In the genomic region with DNA sequence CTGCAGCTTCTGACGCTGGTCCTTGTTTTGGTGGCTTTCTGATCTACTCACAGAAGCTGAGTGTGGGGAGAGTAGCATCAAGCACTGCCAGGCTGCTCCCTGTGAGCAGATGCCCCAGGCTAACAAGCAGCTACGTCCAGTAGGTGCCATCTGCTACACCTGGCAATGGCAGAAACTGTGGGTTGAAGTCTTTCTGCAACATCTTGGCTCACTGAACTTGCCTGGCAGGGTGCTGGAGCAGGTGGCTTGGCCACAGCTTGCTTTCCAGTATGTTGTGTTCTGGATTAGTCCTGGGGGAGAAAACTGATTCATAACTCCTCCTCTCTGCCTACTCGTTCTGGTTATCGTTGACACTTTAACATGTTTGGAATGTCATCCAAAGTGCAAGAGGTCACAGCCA, we compare ENCODE assay signal across 13 mouse cellular contexts.
DNase-seq lines count a peak whose midpoint lies in the region; ATAC-seq lines count a peak whose summit lies in the region.
"Had no signal": no experiment of that assay in that cellular context is flagged by ENCODE, and none has a peak within 500 bp of the region (broad histone marks: within the 10 kb centered on the region; RNA-seq: fewer than 3 reads in every experiment).

No protein-coding gene starts in this region.

- peak; percentile 21 for DNase-seq in adrenal gland, postnatal 25 days
- DNase-seq in adrenal gland, postnatal 36 days: no peak
- DNase-seq in Muller cell, postnatal 12 days (ENCODE audit: inconsistent ontology term): peak; percentile 58
- DNase-seq in cerebellum, postnatal 14 days: peak; percentile 92 to 96
- peak; percentile 44 to 55 for DNase-seq in layer of hippocampus, postnatal 25 days (ENCODE audit: extremely low spot score in 1 of 2, low spot score in 1 of 2)
- no peak for DNase-seq in testis, postnatal 14 days (ENCODE audit: low spot score)
- no peak for DNase-seq in lung, postnatal 36 days
- DNase-seq: heart, adult 18-20 months had no signal

- no peak overlapping the region for H3K27ac ChIP-seq in kidney, embryonic 14.5 days (ENCODE audit: low read depth, low read length)
- H3K27ac ChIP-seq: left cerebral cortex, adult 2 months; liver, embryonic 15.5 days; midbrain, embryonic 12.5 days had no signal

- H3K4me2 ChIP-seq in kidney, embryonic 14.5 days (replicated peaks; ENCODE audit: low read depth, low read length): no peak overlapping the region
- H3K4me2 ChIP-seq: liver, embryonic 15.5 days; midbrain, embryonic 12.5 days had no signal

- no peaks in the 10 kb centered on the region for H3K9me3 ChIP-seq in kidney, embryonic 14.5 days (ENCODE audit: control insufficient read depth, low read length)
- H3K9me3 ChIP-seq: liver, embryonic 15.5 days; midbrain, embryonic 12.5 days had no signal

- H3K27me3 ChIP-seq in kidney, embryonic 14.5 days (ENCODE audit: control insufficient read depth, insufficient read depth, low read length): no peaks in the 10 kb centered on the region
- H3K27me3 ChIP-seq: liver, embryonic 15.5 days; midbrain, embryonic 12.5 days had no signal

- H3K36me3 ChIP-seq in kidney, embryonic 14.5 days (ENCODE audit: control insufficient read depth, insufficient read depth, low read length): no peaks in the 10 kb centered on the region
- H3K36me3 ChIP-seq: liver, embryonic 15.5 days; midbrain, embryonic 12.5 days had no signal

- H3K4me3 ChIP-seq in kidney, embryonic 14.5 days (ENCODE audit: low read length): no peak overlapping the region
- H3K4me3 ChIP-seq: left cerebral cortex, adult 2 months; liver, embryonic 15.5 days; midbrain, embryonic 12.5 days had no signal

- ATAC-seq in kidney, embryonic 14.5 days (ENCODE audit: low FRiP score, low TSS enrichment): no peak
- ATAC-seq: inflammation-experienced regulatory T-cells, adult 6 months had no signal

- no peak overlapping the region for H3K9ac ChIP-seq in kidney, embryonic 14.5 days (ENCODE audit: low read depth, low read length)
- H3K9ac ChIP-seq: liver, embryonic 15.5 days; midbrain, embryonic 12.5 days had no signal

- WGBS in kidney, embryonic 14.5 days: 77% methylated on average over 4 of the region's 4 CpGs

- H3K4me1 ChIP-seq in kidney, embryonic 14.5 days (ENCODE audit: control insufficient read depth, insufficient read depth, low read length): no peaks in the 10 kb centered on the region
- H3K4me1 ChIP-seq: liver, embryonic 15.5 days; midbrain, embryonic 12.5 days had no signal

Comparison
In these comparisons a context has a peak if more than half of its experiments do, and no peak if none do; other contexts are left out.
1. DNase-seq: peak in adrenal gland, postnatal 25 days (single experiment), Muller cell, postnatal 12 days (single experiment), cerebellum, postnatal 14 days (2 of 2) and layer of hippocampus, postnatal 25 days (2 of 2); none in adrenal gland, postnatal 36 days (0 of 2), testis, postnatal 14 days (single experiment) and lung, postnatal 36 days (single experiment).